Mouse (Mus musculus): Measurements from ENCODE around the gene Fbxo40.

The Fbxo40 gene

GRCm38 (mm10) chr16:36989999-36990625 lies at the start of gene Fbxo40:
Gene Fbxo40, minus strand, starts transcription at chr16:36990467.
- DNase-seq (ENCODE audit: low read depth) = no peak

- DNase-seq (ENCODE audit: low read depth) = no peak
These were observed 44.5 kb upstream of the Fbxo40 start for GRCm38 (mm10) chr16:37034751-37035150.

- no peak for DNase-seq (ENCODE audit: low read depth)
These were observed 41.7 kb upstream of the Fbxo40 start for GRCm38 (mm10) chr16:37031996-37032395.

- no peak for DNase-seq (ENCODE audit: low read depth)
These were observed 37.3 kb upstream of the Fbxo40 start for GRCm38 (mm10) chr16:37027581-37027980.

GRCm38 (mm10) chr16:37012336-37012735 lies 22.1 kb upstream of the Fbxo40 start:
- DNase-seq (ENCODE audit: low read depth) = peak; percentile 6

- DNase-seq (ENCODE audit: low read depth) = no peak
These were observed 21.6 kb upstream of the Fbxo40 start for GRCm38 (mm10) chr16:37011922-37012289.

GRCm38 (mm10) chr16:37011061-37011921 lies 21.0 kb upstream of the Fbxo40 start, which contains the start of gene Polq:
Gene Polq, plus strand, starts transcription at chr16:37011786.
- DNase-seq (ENCODE audit: low read depth) = peak; percentile 95

- peak; percentile 71 for DNase-seq (ENCODE audit: low read depth)
These were observed 20.1 kb upstream of the Fbxo40 start for GRCm38 (mm10) chr16:37010370-37010769.

- DNase-seq (ENCODE audit: low read depth) = no peak
These were observed 19.0 kb upstream of the Fbxo40 start for GRCm38 (mm10) chr16:37009262-37009661.

GRCm38 (mm10) chr16:36999366-36999972 lies 9.2 kb upstream of the Fbxo40 start:
- no peak for DNase-seq (ENCODE audit: low read depth)

- no peak for DNase-seq (ENCODE audit: low read depth)
These were observed 7.4 kb upstream of the Fbxo40 start for GRCm38 (mm10) chr16:36997650-36998049.

GRCm38 (mm10) chr16:36989493-36989892 lies 774 bp downstream of the Fbxo40 start:
- no peak for DNase-seq (ENCODE audit: low read depth)

GRCm38 (mm10) chr16:36988066-36988465 lies 2.2 kb downstream of the Fbxo40 start:
- DNase-seq (ENCODE audit: low read depth) = no peak

- DNase-seq (ENCODE audit: low read depth) = no peak
These were observed 2.9 kb downstream of the Fbxo40 start for GRCm38 (mm10) chr16:36987399-36987798.

- peak; percentile 41 for DNase-seq (ENCODE audit: low read depth)
These were observed 4.6 kb downstream of the Fbxo40 start for GRCm38 (mm10) chr16:36985636-36986042.

- no peak for DNase-seq (ENCODE audit: low read depth)
These were observed 6.5 kb downstream of the Fbxo40 start for GRCm38 (mm10) chr16:36983796-36984195.

GRCm38 (mm10) chr16:36979127-36979526 lies 11.1 kb downstream of the Fbxo40 start:
- no peak for DNase-seq (ENCODE audit: low read depth)

- no peak for DNase-seq (ENCODE audit: low read depth)
These were observed 26.9 kb downstream of the Fbxo40 start for GRCm38 (mm10) chr16:36963415-36963814.

GRCm38 (mm10) chr16:36955106-36955505 lies 35.2 kb downstream of the Fbxo40 start:
- no peak for DNase-seq (ENCODE audit: low read depth)

- no peak for DNase-seq (ENCODE audit: low read depth)
These were observed 39.2 kb downstream of the Fbxo40 start for GRCm38 (mm10) chr16:36951029-36951428.

- no peak for DNase-seq (ENCODE audit: low read depth)
These were observed 40.5 kb downstream of the Fbxo40 start for GRCm38 (mm10) chr16:36949614-36950336.

- DNase-seq (ENCODE audit: low read depth) = no peak
These were observed 42.5 kb downstream of the Fbxo40 start for GRCm38 (mm10) chr16:36947646-36948197.

Measured in naive thymus-derived CD4-positive, alpha-beta T cell, adult 2 months (primary cell).